Mouse (Mus musculus) liver, postnatal 0 days (tissue): ENCODE measurements around the gene Scgb1b3. TPM values are rescaled to one million over a fixed set of nuclear protein-coding genes. Genes with fewer than 3 reads are reported as not detected.

Experiments
- ATAC-seq: fragments of 200-750 bp; cut with Nextera tagmentation; 2 replicates; pipeline ENCODE4 v1.8.0; 2017; ENCODE audit warnings: mild to moderate bottlenecking, moderate library complexity
- DNase-seq: peaks from one replicate; pipeline ENCODE4 v3.0.0-alpha.2; 2016
- H3K27ac ChIP-seq: fragments of 300-500 bp; sonication (generic); 2 replicates; pipeline ENCODE4 v1.5.1; 2014; ENCODE audit warnings: antibody characterized with exemption, moderate library complexity, mild to moderate bottlenecking, low read depth
- H3K27me3 ChIP-seq: fragments of 300-500 bp; sonication (generic); 2 replicates; pipeline ENCODE4 v1.6.1; 2014; ENCODE audit warnings: low read length, control low read depth, mixed read lengths; ENCODE audit not compliant: insufficient read depth
- H3K36me3 ChIP-seq: fragments of 300-500 bp; sonication (generic); replicated peaks from 2 replicates; pipeline ENCODE4 v1.6.1; 2014; ENCODE audit warnings: mild to moderate bottlenecking, control low read depth, low read length, moderate library complexity, mixed read lengths; ENCODE audit not compliant: insufficient read depth
- H3K4me1 ChIP-seq: fragments of 300-500 bp; sonication (generic); 2 replicates; pipeline ENCODE4 v1.6.1; 2014; ENCODE audit warnings: antibody characterized with exemption, mild to moderate bottlenecking, control low read depth; ENCODE audit not compliant: insufficient read depth
- H3K4me2 ChIP-seq: fragments of 300-500 bp; sonication (generic); 2 replicates; pipeline ENCODE4 v1.6.1; 2014; ENCODE audit warnings: low read depth, mild to moderate bottlenecking, low read length, moderate library complexity, mixed read lengths
- H3K4me3 ChIP-seq: fragments of 300-500 bp; sonication (generic); 2 replicates; pipeline ENCODE4 v1.5.1; 2014; ENCODE audit warnings: low read depth, low read length
- H3K9ac ChIP-seq: fragments of 300-500 bp; sonication (generic); replicated peaks from 2 replicates; pipeline ENCODE4 v1.6.1; 2014; ENCODE audit warnings: mild to moderate bottlenecking, moderate library complexity
- H3K9me3 ChIP-seq: fragments of 300-500 bp; sonication (generic); 2 replicates; pipeline ENCODE4 v1.6.1; 2016; ENCODE audit warnings: mild to moderate bottlenecking, control low read depth, low read length, mixed read lengths
- CTCF ChIP-seq: sonication (generic); IDR thresholded peaks from 2 replicates; pipeline ENCODE4 v1.5.1; 2016; ENCODE audit warnings: antibody characterized with exemption, low read depth
- EP300 ChIP-seq: IDR thresholded peaks from 2 replicates; pipeline ENCODE4 v1.6.1; 2016; ENCODE audit warnings: antibody characterized with exemption, low read depth, mild to moderate bottlenecking
- WGBS: fragments of 180-500 bp; shearing (Covaris S2); extraction: QIAGEN DNeasy Blood & Tissue Kit; methylation state at CpG from one replicate; pipeline ENCODE4 v1.1.7; 2014; ENCODE audit not compliant: insufficient replicate concordance; 5-methylcytosine and 5-hydroxymethylcytosine counted together
- polyA plus RNA-seq: library from polyadenylated mRNA; unstranded; fragments of >200 nt; fragmentation: Nextera tagmentation; extraction: Ambion mirVana; gene quantifications from 2 replicates; pipeline ENCODE4 v1.2.1, GENCODE M21; 2015

The Scgb1b3 gene
- not detected in 2 replicates for polyA plus RNA-seq

DNA sequence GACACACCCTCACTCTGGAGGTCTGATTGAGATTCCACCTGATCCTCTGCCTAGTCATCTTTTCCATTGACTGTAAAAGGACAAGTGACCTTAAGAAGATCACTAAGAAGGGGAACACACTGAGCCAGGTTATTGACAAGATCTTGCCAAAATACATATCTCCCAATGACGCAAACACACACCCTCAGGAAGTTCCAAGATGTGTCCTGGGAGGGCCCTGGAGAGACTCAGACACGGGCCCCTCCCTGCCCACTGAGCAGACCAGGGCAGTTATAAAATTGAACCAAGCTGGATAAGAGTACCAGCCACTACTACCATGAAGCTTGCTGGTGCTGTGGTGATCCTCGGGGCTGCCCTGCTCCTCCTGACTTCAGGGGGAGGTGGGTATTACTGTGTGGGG is at the start of gene Scgb1b3:
Gene Scgb1b3 (plus strand): TSS at position 301 of the 400 bp plus-strand sequence.
- H3K4me2 ChIP-seq, result no peak within 1 kb of the TSS
- DNase-seq (no peak), ATAC-seq (no peak)
- TF ChIP-seq EP300, result no peak
- no peak for TF ChIP-seq CTCF
- 70% methylated on average over 3 of the region's 3 CpGs for WGBS
- H3K9ac ChIP-seq, result no peak within 1 kb of the TSS
- H3K27ac ChIP-seq, result no peak within 1 kb of the TSS
- no peaks in the 10 kb centered on the region for H3K4me1 ChIP-seq
- H3K27me3 ChIP-seq, result no peaks in the 10 kb centered on the region
- H3K9me3 ChIP-seq, result 0 out of 2 replicates have a peak, but pooled peaks cover 9% of the 10 kb centered on the region
- no peak within 1 kb of the TSS for H3K4me3 ChIP-seq
- no peaks in the 10 kb centered on the region for H3K36me3 ChIP-seq

DNA sequence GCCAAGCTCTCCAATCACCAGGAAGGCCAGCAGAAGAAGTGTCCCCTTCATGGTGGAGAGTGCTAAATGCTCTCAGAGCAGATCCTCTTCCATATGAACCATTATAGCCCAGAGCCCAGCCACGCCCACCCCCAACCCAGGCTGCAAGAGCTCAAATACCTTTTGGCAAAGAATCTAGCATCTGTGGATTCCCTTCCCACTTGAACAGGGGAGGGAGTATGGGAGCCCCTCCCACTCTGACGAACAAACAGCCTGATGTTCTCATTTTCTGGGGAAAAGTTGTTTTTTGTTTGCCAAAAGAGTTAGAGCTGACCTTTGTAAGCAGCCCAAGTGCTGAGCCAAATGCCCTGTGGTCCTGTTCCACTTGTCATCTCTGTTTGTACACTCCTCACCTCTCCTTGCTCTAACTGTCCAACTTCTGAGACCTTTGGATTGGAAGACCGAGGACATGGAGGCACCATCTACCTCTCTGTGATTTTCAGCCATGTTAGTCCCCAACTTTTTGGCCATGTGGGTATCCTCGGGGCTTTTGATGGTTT is 13.3 kb upstream of the Scgb1b3 start, which contains the start of gene Scgb2b3:
Gene Scgb2b3 (minus strand): TSS at position 51 of the 539 bp plus-strand sequence.
- WGBS, result 50% methylated on average over 4 of the region's 4 CpGs
- ATAC-seq (no peak), DNase-seq (no peak)
- Histone ChIP-seq H3K27ac (no peak within 1 kb of the TSS), H3K9me3 (no peaks in the 10 kb centered on the region), H3K4me1 (no peaks in the 10 kb centered on the region), H3K4me2 (no peak within 1 kb of the TSS), H3K27me3 (no peaks in the 10 kb centered on the region), H3K4me3 (no peak within 1 kb of the TSS), H3K36me3 (no peaks in the 10 kb centered on the region), H3K9ac (no peak within 1 kb of the TSS)
- no peak for TF ChIP-seq EP300
- TF ChIP-seq CTCF, result no peak

Other genes with a start within 250 kb of the Scgb1b3 start
- gene Scn1b, start 248.6 kb upstream of the Scgb1b3 start, polyA plus RNA-seq, result 2.8 and 3.1 TPM in 2 replicates
- 7.1 and 8.9 TPM in 2 replicates for gene Gramd1a, start 219.7 kb upstream of the Scgb1b3 start, polyA plus RNA-seq
- gene Scgb2b2, start 85.1 kb upstream of the Scgb1b3 start, polyA plus RNA-seq, result not detected in 2 replicates
- not detected in 2 replicates for gene Scgb1b2, start 83.8 kb upstream of the Scgb1b3 start, polyA plus RNA-seq
- gene Scgb2b3, start 13.5 kb upstream of the Scgb1b3 start, polyA plus RNA-seq, result not detected in 2 replicates